Mouse (Mus musculus) testis, adult 2 months (tissue): Measurements from ENCODE around the gene Trim56. TPM values are rescaled to one million over a fixed set of nuclear protein-coding genes. Genes with fewer than 3 reads are reported as not detected.

Experiments used
- H3K27ac ChIP-seq: fragments of 200-500 bp; 2 replicates; pipeline ENCODE4 v1.5.1; 2012; ENCODE audit warnings: low read depth, low read length; ENCODE audit not compliant: control insufficient read depth, insufficient read depth
- H3K27me3 ChIP-seq: fragments of 200-500 bp; 2 replicates; pipeline ENCODE4 v1.6.1; 2012; ENCODE audit warnings: mild to moderate bottlenecking, low read length, moderate library complexity; ENCODE audit not compliant: control insufficient read depth, insufficient read depth
- H3K36me3 ChIP-seq: fragments of 200-500 bp; 2 replicates; pipeline ENCODE4 v1.6.1; 2012; ENCODE audit warnings: mild to moderate bottlenecking, low read length; ENCODE audit not compliant: control insufficient read depth, insufficient read depth
- H3K4me1 ChIP-seq: fragments of 200-500 bp; 2 replicates; pipeline ENCODE4 v1.6.1; 2012; ENCODE audit warnings: low read length; ENCODE audit not compliant: control insufficient read depth, insufficient read depth
- H3K4me3 ChIP-seq: fragments of 200-500 bp; 2 replicates; pipeline ENCODE4 v1.5.1; 2012; ENCODE audit warnings: low read depth, mild to moderate bottlenecking, low read length, moderate library complexity, mixed read lengths; ENCODE audit not compliant: control insufficient read depth
- CTCF ChIP-seq: fragments of 200-500 bp; IDR thresholded peaks from 2 replicates; pipeline ENCODE4 v1.5.1; 2012; ENCODE audit warnings: low read depth, mild to moderate bottlenecking, inconsistent platforms, low read length, moderate library complexity; ENCODE audit not compliant: control insufficient read depth, insufficient read depth, insufficient replicate concordance
- POLR2A ChIP-seq: fragments of 200-500 bp; IDR thresholded peaks from 2 replicates; pipeline ENCODE4 v1.6.1; 2012; ENCODE audit warnings: low read depth, mild to moderate bottlenecking, inconsistent platforms, low read length, moderate library complexity; ENCODE audit not compliant: control insufficient read depth
- polyA plus RNA-seq: library from polyadenylated mRNA; depleted of rRNA; stranded (reverse); fragments of >200 nt; gene quantifications from 2 replicates; pipeline ENCODE4 v1.2.3, GENCODE M21; 2012

Trim56 gene
- polyA plus RNA-seq, 1 experiment = 0.58 TPM

DNA sequence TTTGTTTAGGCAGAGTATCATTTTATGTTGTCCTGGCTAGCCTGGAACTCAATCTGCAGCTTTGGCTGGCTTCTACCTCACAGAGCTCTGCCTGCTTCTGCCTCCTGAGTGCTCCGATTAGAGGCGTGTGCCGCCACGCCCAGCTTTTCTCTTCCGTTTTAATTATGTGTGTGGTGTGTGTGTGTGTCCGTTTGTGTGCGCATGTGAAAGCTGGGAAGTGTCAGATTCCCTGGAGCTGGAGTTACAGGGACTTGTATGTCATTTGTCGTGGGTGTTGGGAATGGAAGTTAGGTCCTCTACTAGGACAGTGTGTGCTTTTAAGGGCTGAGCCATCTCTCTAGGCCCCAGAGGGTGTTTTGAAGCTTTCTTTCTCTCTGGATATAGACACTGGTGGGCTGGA is 42.9 kb downstream of the Trim56 start:
- Histone ChIP-seq H3K27me3 (no peaks in the 10 kb centered on the region), H3K4me1 (peaks cover 18% of the 10 kb centered on the region), H3K27ac (peak overlapping the region; percentile 16; the same call in 1 of the 2 replicates), H3K4me3 (no peak overlapping the region), H3K36me3 (no peaks in the 10 kb centered on the region)
- TF ChIP-seq POLR2A (no peak), CTCF (no peak)

DNA sequence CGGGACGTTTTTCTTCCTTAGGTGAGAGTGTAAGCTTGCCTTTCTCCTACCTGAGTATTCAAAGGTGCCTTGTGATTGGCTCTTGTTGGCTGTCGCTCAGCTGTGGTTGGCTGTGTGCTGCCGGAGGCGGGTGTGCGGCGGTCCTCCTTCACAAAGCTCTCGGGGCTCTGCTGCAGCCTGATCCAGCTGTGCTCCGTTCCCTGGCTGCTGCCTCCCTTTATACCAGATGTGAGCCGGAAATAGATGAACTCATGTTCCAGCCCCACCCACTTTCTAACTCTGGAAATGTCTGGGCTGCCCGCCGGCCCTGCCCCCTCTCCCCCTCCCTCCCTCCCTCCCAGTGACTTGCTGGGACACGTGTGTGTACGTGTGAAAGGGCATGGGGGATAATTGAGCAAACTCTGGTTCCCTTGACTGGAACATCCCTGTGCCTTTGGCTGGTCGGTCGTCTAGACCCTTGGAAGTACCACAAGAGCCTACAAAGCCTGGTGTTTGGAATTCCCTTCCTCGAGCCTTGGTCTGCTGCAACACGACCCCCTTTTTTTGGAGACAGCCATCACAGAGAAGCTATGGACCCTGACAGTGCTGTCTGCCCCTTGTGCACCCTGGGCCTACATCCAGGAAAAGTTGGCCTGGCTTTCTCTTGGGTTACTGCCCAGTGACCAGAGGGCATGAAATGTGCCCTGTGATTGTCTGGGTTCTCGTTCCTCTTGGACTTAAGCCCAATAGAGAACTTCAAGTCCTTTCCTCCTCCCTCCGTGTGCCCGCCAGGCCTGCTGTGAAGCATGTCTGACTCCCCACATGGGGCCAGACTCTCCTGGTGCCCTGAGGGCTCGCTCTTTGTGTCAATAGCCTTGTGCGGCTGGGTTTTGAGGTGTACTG is 43.7 kb downstream of the Trim56 start, which contains the start of gene Serpine1:
Gene Serpine1, minus strand, starts transcription at position 190 of the 882 bp plus-strand sequence.
- Histone ChIP-seq H3K27me3 (no peaks in the 10 kb centered on the region), H3K27ac (peak within 1 kb of the TSS; percentile 16), H3K4me3 (no peak within 1 kb of the TSS), H3K4me1 (peaks cover 18% of the 10 kb centered on the region), H3K36me3 (no peaks in the 10 kb centered on the region)
- TF ChIP-seq CTCF (no peak), POLR2A (no peak)

DNA sequence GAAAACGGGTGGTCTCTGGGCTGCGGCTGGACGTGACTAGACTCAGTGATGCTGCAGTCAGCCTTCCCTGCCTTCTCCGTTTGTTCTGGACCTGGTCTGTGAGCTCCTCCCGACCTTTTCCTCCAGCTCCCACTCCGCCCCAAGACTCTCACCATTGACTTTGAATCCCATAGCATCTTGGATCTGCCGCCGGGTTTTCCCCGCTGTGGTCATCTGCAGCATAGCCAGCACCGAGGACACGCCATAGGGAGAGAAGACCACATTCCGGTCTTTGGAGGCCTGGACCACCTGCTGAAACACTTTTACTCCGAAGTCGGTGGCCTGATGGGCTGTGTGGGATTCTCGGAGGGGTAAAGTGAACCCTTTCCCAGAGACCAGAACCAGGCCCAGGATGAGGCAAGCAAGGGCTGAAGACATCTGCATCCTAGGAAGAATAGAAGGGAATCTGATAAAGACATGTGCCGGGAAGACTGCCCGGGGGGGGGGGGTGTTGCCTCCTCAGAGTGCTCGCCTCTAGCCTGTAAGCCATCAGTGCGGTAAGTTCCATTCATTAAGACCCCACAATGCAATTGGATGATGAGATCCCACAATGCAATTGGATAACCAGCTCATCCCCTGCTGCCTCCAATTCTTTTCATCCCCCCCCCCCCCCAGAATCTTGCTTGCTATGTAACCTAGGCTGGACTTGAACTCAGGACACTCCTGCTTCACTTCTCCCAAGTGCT is 45.0 kb downstream of the Trim56 start:
- no peak overlapping the region for H3K4me3 ChIP-seq
- TF ChIP-seq CTCF = no peak
- TF ChIP-seq POLR2A = no peak
- no peaks in the 10 kb centered on the region for H3K27me3 ChIP-seq
- H3K27ac ChIP-seq = no peak overlapping the region
- H3K4me1 ChIP-seq = peaks cover 9% of the 10 kb centered on the region
- H3K36me3 ChIP-seq = no peaks in the 10 kb centered on the region

DNA sequence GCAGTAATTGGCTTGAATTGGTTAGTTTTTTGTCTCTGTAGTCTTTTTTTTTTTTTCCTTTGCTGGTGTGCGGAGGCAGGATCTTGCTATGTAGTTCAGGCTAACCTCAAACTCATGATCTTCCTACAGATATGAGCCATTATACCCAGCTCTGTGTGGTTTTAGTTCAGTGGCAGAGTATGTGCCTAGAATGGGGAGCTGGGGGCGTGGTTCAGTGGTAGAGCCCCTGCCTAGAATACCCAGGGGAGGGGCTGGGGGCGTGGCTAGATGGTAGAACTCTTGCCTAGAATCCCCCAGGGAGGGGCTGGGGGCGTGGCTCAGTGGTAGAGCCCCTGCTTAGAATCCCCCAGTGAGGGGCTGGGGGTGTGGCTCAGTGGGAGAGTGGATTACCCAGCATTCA is 47.3 kb downstream of the Trim56 start:
- no peaks in the 10 kb centered on the region for H3K36me3 ChIP-seq
- H3K27ac ChIP-seq = no peak overlapping the region
- no peak for TF ChIP-seq CTCF
- TF ChIP-seq POLR2A = no peak
- H3K27me3 ChIP-seq = no peaks in the 10 kb centered on the region
- H3K4me1 ChIP-seq = peaks cover 12% of the 10 kb centered on the region
- no peak overlapping the region for H3K4me3 ChIP-seq

DNA sequence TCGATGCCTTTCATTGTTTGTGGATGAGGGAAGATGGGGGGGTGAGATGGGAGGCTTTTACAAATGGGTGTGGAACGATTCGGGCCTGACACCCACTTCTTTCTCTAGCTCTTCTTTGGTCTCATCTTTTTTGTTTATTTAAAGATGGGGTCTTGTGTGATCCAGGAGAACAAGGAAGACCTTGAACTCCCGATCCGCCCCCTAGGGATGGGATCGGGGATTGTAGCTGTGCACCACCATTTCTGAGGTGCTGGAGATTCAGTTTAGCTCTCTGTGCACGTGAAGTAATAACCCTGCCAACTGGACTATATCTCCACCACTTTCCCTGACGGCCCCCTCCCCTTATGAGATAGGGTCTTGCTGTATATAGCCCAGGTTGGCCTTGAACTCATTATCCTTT is 50.1 kb downstream of the Trim56 start:
- Histone ChIP-seq H3K27ac (no peak overlapping the region), H3K4me1 (peaks cover 12% of the 10 kb centered on the region), H3K27me3 (no peaks in the 10 kb centered on the region), H3K36me3 (no peaks in the 10 kb centered on the region), H3K4me3 (no peak overlapping the region)
- no peak for TF ChIP-seq POLR2A

DNA sequence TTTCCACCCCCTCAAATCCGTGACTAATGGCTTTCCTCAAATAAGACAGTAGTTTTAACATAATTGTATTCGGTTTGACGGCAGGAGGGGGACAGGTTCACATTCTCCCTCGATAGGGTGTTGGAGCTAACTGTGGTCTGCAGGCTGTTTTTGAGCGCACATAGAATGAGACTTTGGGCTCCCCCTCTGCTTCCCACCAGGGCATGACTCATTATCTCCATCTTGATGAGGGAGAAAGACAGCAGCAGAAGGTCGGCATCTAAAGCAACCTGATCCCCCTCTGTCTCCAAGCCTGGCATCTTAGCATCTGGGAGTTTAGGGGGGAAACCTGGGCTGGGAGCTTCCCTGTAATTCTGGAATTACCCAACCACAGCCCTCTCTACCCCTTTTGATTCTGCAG is 50.6 kb downstream of the Trim56 start:
- Histone ChIP-seq H3K36me3 (no peaks in the 10 kb centered on the region), H3K4me3 (no peak overlapping the region), H3K27ac (no peak overlapping the region), H3K4me1 (peaks cover 12% of the 10 kb centered on the region), H3K27me3 (no peaks in the 10 kb centered on the region)
- TF ChIP-seq POLR2A (no peak), CTCF (no peak)

DNA sequence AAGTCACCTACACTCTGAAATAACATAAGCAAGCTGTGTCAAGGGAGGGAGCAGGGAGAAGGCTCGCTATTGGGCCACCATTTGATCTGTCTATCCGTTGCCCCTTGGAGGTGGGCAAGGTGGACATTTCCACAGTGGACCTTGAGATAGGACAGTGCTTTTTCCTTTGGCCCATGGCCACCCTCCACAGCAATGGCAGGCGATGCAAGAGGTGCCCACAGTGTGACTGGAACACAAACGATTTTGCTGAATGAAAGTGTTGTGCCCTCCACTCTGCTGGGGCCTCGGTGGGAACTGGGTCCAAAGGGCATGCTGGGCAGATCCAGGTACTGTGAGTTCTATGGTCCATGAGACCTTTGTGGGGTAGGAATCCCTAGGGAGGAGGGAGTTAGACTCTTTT is 53.4 kb downstream of the Trim56 start:
- Histone ChIP-seq H3K36me3 (no peaks in the 10 kb centered on the region), H3K4me1 (peaks cover 12% of the 10 kb centered on the region), H3K27ac (no peak overlapping the region), H3K27me3 (no peaks in the 10 kb centered on the region), H3K4me3 (no peak overlapping the region)
- TF ChIP-seq POLR2A (no peak), CTCF (no peak)
